Mouse (Mus musculus) lung, embryonic 14.5 days (tissue): ENCODE measurements around the gene Mga. TPM values are rescaled to one million over a fixed set of nuclear protein-coding genes. Genes with fewer than 3 reads are reported as not detected.
A peak's percentile ranks its signal among the peaks of the same experiment; 100 is the strongest.

Source experiments
- ATAC-seq: fragments of 200-750 bp; cut with Nextera tagmentation; 2 replicates; pipeline ENCODE4 v1.8.0; 2017; ENCODE audit warnings: mild to moderate bottlenecking, moderate TSS enrichment, moderate library complexity; ENCODE audit not compliant: insufficient read depth
- DNase-seq: peaks from one replicate; pipeline ENCODE4 v3.0.0-alpha.2; 2015
- H3K27ac ChIP-seq: fragments of 300-500 bp; sonication (generic); 2 replicates; pipeline ENCODE4 v1.5.1; 2014; ENCODE audit warnings: low read depth, mild to moderate bottlenecking, moderate library complexity
- H3K27me3 ChIP-seq: fragments of 300-500 bp; sonication (generic); 2 replicates; pipeline ENCODE4 v1.6.1; 2014; ENCODE audit warnings: low read length, control low read depth; ENCODE audit not compliant: insufficient read depth
- H3K36me3 ChIP-seq: fragments of 300-500 bp; sonication (generic); 2 replicates; pipeline ENCODE4 v1.6.1; 2014; ENCODE audit warnings: control low read depth; ENCODE audit not compliant: insufficient read depth
- H3K4me1 ChIP-seq: fragments of 300-500 bp; sonication (generic); 2 replicates; pipeline ENCODE4 v1.6.1; 2014; ENCODE audit warnings: antibody characterized with exemption, control low read depth; ENCODE audit not compliant: insufficient read depth
- H3K4me2 ChIP-seq: fragments of 300-500 bp; sonication (generic); 2 replicates; pipeline ENCODE4 v1.6.1; 2014; ENCODE audit warnings: mild to moderate bottlenecking
- H3K4me3 ChIP-seq: fragments of 300-500 bp; sonication (generic); 2 replicates; pipeline ENCODE4 v1.5.1; 2014; ENCODE audit warnings: low read depth, low read length
- H3K9ac ChIP-seq: fragments of 300-500 bp; sonication (generic); 2 replicates; pipeline ENCODE4 v1.6.1; 2014
- H3K9me3 ChIP-seq: fragments of 300-500 bp; sonication (generic); 2 replicates; pipeline ENCODE4 v1.6.1; 2016; ENCODE audit warnings: low read depth, low read length, control low read depth
- CTCF ChIP-seq: IDR thresholded peaks from 2 replicates; pipeline ENCODE4 v1.5.1; 2016; ENCODE audit warnings: antibody characterized with exemption, low read depth
- WGBS: fragments of 180-500 bp; shearing (Covaris S2); extraction: QIAGEN DNeasy Blood & Tissue Kit; methylation state at CpG from one replicate; pipeline ENCODE4 v1.1.7; 2014; 5-methylcytosine and 5-hydroxymethylcytosine counted together
- polyA plus RNA-seq: library from polyadenylated mRNA; unstranded; fragments of >200 nt; fragmentation: Nextera tagmentation; extraction: Ambion mirVana; gene quantifications from 2 replicates; pipeline ENCODE4 v1.2.1, GENCODE M21; 2014

Mga gene
- polyA plus RNA-seq, 1 experiment from 2014 or later = 38.6 TPM

DNA sequence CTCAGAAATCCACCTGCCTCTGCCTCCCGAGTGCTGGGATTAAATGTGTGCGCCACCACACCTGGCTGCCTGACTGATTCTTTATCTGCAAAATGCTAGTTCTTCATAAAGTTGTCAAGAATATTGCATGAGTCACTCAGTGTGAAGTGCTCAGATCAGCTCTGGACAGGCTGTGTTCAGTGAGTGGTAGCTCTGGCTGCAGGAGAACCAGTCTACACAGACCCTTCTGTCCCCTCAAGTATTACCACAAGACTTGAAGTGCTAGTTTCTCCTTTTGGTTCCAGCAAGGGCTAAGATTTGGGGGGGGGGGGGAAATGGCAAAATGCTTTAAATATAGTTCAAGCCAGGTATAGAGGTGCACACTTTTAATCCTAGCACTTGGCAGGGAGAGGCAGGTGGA is 90.4 kb downstream of the Mga start:
- WGBS = 93% methylated on average over 2 of the region's 2 CpGs
- H3K4me1 ChIP-seq = no peaks in the 10 kb centered on the region
- no peaks in the 10 kb centered on the region for H3K9me3 ChIP-seq
- no peak overlapping the region for H3K27ac ChIP-seq
- TF ChIP-seq CTCF = no peak
- H3K4me2 ChIP-seq = no peak overlapping the region
- DNase-seq (no peak), ATAC-seq (no peak)
- H3K27me3 ChIP-seq = no peaks in the 10 kb centered on the region
- H3K36me3 ChIP-seq = 0 out of 2 replicates have a peak, but pooled peaks cover 8% of the 10 kb centered on the region
- no peak overlapping the region for H3K4me3 ChIP-seq
- no peak overlapping the region for H3K9ac ChIP-seq

DNA sequence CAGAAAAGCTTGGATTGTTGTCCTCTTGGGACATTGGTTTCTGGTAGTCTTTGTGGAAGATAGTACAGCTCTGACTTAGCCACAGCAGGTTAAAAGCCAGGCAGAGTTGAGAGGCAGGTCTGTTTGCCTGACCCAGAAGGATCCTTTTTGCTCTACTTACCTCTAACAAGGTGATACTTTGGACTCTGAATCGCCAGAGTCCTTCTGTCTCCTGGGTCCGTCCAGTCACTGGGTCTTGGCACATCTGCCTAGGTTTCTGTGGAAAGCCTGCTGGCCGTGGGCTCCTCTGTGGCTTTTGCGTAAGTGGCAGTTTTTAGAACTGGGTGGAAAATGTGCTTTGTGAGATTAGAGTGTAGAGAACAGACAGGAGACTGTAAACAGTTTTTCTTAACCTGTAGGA is 91.9 kb downstream of the Mga start:
- 0 out of 2 replicates have a peak, but pooled peaks cover 4% of the 10 kb centered on the region for H3K36me3 ChIP-seq
- H3K27ac ChIP-seq = no peak overlapping the region
- no peak overlapping the region for H3K4me3 ChIP-seq
- H3K9me3 ChIP-seq = no peaks in the 10 kb centered on the region
- no peak for ATAC-seq
- H3K4me1 ChIP-seq = no peaks in the 10 kb centered on the region
- H3K4me2 ChIP-seq = no peak overlapping the region
- WGBS = 87% methylated on average over 4 of the region's 4 CpGs
- H3K27me3 ChIP-seq = no peaks in the 10 kb centered on the region
- DNase-seq = no peak
- no peak for TF ChIP-seq CTCF
- no peak overlapping the region for H3K9ac ChIP-seq

- 0 out of 2 replicates have a peak, but pooled peaks cover 4% of the 10 kb centered on the region for H3K36me3 ChIP-seq
- H3K4me3 ChIP-seq = no peak overlapping the region
- no peak overlapping the region for H3K27ac ChIP-seq
- no peak for TF ChIP-seq CTCF
- H3K4me1 ChIP-seq = peaks cover 13% of the 10 kb centered on the region
- WGBS = 76% methylated on average over 6 of the region's 6 CpGs
- H3K9me3 ChIP-seq = no peaks in the 10 kb centered on the region
- no peak for DNase-seq
- H3K4me2 ChIP-seq = no peak overlapping the region
- no peaks in the 10 kb centered on the region for H3K27me3 ChIP-seq
- H3K9ac ChIP-seq = no peak overlapping the region
- ATAC-seq = no peak
These were observed 93.9 kb downstream of the Mga start for GRCm38 (mm10) chr2:119990881-119991280.

GRCm38 (mm10) chr2:119992349-119992748 is 95.3 kb downstream of the Mga start:
- H3K4me3 ChIP-seq = no peak overlapping the region
- H3K36me3 ChIP-seq = 0 out of 2 replicates have a peak, but pooled peaks cover 4% of the 10 kb centered on the region
- no peaks in the 10 kb centered on the region for H3K27me3 ChIP-seq
- 79% methylated on average over 2 of the region's 2 CpGs for WGBS
- DNase-seq (no peak), ATAC-seq (no peak)
- no peak for TF ChIP-seq CTCF
- no peak overlapping the region for H3K4me2 ChIP-seq
- no peaks in the 10 kb centered on the region for H3K9me3 ChIP-seq
- H3K27ac ChIP-seq = no peak overlapping the region
- peaks cover 16% of the 10 kb centered on the region for H3K4me1 ChIP-seq
- H3K9ac ChIP-seq = no peak overlapping the region

DNA sequence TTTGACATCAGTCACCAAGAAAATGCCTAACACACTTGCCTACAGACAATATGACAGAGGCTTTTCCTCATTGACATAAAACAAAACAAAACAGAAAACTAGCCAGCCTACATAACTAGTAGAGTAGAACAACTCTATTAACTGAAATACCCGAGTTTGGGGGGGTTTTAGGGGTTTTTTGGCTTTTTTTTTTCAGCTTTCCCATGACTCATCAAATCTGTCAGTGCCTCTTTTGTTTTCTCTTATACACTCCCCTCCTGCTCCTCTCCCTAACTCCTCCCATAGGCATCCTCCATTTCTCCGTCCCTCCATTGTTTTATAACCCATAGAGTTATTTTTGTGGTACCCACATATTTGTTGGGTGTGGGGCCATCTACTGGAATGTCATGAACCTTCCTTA is 96.5 kb downstream of the Mga start:
- Histone ChIP-seq H3K27me3 (no peaks in the 10 kb centered on the region), H3K9ac (no peak overlapping the region), H3K27ac (no peak overlapping the region), H3K4me1 (peaks cover 16% of the 10 kb centered on the region), H3K36me3 (0 out of 2 replicates have a peak, but pooled peaks cover 5% of the 10 kb centered on the region), H3K9me3 (no peaks in the 10 kb centered on the region), H3K4me3 (no peak overlapping the region), H3K4me2 (no peak overlapping the region)
- 50% methylated on average over 2 of the region's 2 CpGs for WGBS
- no peak for ATAC-seq
- no peak for TF ChIP-seq CTCF
- no peak for DNase-seq

GRCm38 (mm10) chr2:119994839-119995238 is 97.8 kb downstream of the Mga start:
- DNase-seq = no peak
- H3K36me3 ChIP-seq = 0 out of 2 replicates have a peak, but pooled peaks cover 12% of the 10 kb centered on the region
- no peak overlapping the region for H3K4me2 ChIP-seq
- no peak for ATAC-seq
- H3K9ac ChIP-seq = no peak overlapping the region
- peak overlapping the region; percentile 94 for H3K27ac ChIP-seq
- H3K27me3 ChIP-seq = no peaks in the 10 kb centered on the region
- TF ChIP-seq CTCF = no peak
- WGBS = 77% methylated on average over 6 of the region's 6 CpGs
- H3K4me3 ChIP-seq = no peak overlapping the region
- H3K4me1 ChIP-seq = peaks cover 16% of the 10 kb centered on the region
- H3K9me3 ChIP-seq = no peaks in the 10 kb centered on the region

DNA sequence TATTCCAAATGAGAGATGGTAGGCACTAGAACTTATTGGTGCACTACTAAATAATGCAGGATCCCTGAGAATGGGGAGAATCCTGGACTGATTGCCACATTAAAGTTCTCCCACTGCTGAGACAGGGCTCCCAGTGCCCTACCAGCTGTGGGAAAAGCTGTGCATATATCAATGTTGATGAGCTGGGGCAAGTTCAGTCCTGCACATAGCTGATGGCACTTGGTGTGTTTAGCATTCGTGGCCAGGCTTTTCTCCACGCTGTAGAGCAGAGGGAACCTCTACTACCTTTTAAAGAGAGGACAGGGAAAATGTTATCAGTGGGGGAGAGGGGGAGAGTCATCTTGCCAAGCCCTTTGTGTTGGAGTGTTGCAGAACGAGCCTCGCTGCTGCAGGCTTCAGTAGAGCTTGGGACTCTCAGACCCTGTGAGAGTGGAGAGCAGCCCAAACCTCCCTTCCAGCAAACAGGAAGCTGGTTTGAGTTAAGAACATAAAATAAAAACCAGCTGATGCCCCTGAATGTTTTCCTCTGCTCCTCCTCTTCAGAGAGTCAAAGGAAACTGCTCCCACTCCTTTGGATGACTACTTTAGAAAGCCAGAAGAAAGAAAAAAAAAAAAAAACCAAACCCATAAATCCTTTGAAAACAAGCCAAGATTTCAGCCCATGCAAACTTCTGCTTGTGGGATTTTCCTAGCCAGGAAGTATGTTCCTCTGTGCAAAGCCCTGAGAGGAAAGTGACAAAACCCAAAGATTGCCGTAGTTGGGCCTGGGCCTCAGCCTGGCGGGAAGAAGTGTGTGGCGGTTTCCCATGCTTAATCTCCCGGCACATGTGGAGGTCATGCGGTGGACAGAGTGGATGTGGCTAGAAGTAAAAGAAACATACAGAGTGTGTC is 98.6 kb downstream of the Mga start:
- Histone ChIP-seq H3K9me3 (no peaks in the 10 kb centered on the region), H3K4me3 (no peak overlapping the region), H3K36me3 (0 out of 2 replicates have a peak, but pooled peaks cover 12% of the 10 kb centered on the region), H3K27me3 (no peaks in the 10 kb centered on the region), H3K4me1 (peaks cover 16% of the 10 kb centered on the region), H3K9ac (peak overlapping the region; percentile 37), H3K4me2 (0 out of 2 replicates have a peak overlapping the region, but pooled peaks have one; percentile 1), H3K27ac (peak overlapping the region; percentile 94)
- TF ChIP-seq CTCF = no peak
- DNase-seq (peak; percentile 81), ATAC-seq (peak; percentile 72)
- WGBS = 22% methylated on average over 9 of the region's 9 CpGs
